Mouse (Mus musculus) stomach, embryonic 16.5 days (tissue): ENCODE measurements around the gene Cfd. TPM values are rescaled to one million over a fixed set of nuclear protein-coding genes. Genes with fewer than 3 reads are reported as not detected.

Source experiments
- ATAC-seq: fragments of 200-750 bp; cut with Nextera tagmentation; 2 replicates; pipeline ENCODE4 v1.8.0; 2017; ENCODE audit warnings: moderate number of reproducible peaks, moderate TSS enrichment; ENCODE audit not compliant: insufficient read depth, low FRiP score
- H3K27ac ChIP-seq: fragments of 300-500 bp; sonication (generic); 2 replicates; pipeline ENCODE4 v1.5.1; 2014; ENCODE audit warnings: low read length
- H3K27me3 ChIP-seq: fragments of 300-500 bp; sonication (generic); 2 replicates; pipeline ENCODE4 v1.6.1; 2014; ENCODE audit warnings: low read length, control low read depth, mixed read lengths; ENCODE audit not compliant: control insufficient read depth, insufficient read depth
- H3K36me3 ChIP-seq: fragments of 300-500 bp; sonication (generic); 2 replicates; pipeline ENCODE4 v1.6.1; 2014; ENCODE audit warnings: low read length; ENCODE audit not compliant: control insufficient read depth, insufficient read depth
- H3K4me1 ChIP-seq: fragments of 300-500 bp; sonication (generic); 2 replicates; pipeline ENCODE4 v1.6.1; 2014; ENCODE audit warnings: low read length, control low read depth, mixed read lengths; ENCODE audit not compliant: control insufficient read depth, insufficient read depth
- H3K4me2 ChIP-seq: fragments of 300-500 bp; sonication (generic); 2 replicates; pipeline ENCODE4 v1.6.1; 2014; ENCODE audit warnings: low read depth, low read length, mixed read lengths
- H3K4me3 ChIP-seq: fragments of 300-500 bp; sonication (generic); replicated peaks from 2 replicates; pipeline ENCODE4 v1.5.1; 2014; ENCODE audit warnings: mild to moderate bottlenecking, low read length
- H3K9ac ChIP-seq: fragments of 300-500 bp; sonication (generic); 2 replicates; pipeline ENCODE4 v1.6.1; 2014; ENCODE audit warnings: low read length
- H3K9me3 ChIP-seq: fragments of 300-500 bp; sonication (generic); replicated peaks from 2 replicates; pipeline ENCODE4 v1.6.1; 2016; ENCODE audit warnings: low read length, control low read depth; ENCODE audit not compliant: control insufficient read depth
- WGBS: fragments of 180-500 bp; shearing (Covaris S2); extraction: QIAGEN DNeasy Blood & Tissue Kit; methylation state at CpG from one replicate; pipeline ENCODE4 v1.1.7; 2014; 5-methylcytosine and 5-hydroxymethylcytosine counted together
- polyA plus RNA-seq: library from polyadenylated mRNA; unstranded; fragments of >200 nt; fragmentation: Nextera tagmentation; extraction: Ambion mirVana; gene quantifications from 2 replicates; pipeline ENCODE4 v1.2.1, GENCODE M21; 2015

The Cfd gene
- polyA plus RNA-seq, 1 experiment from 2014 or later: not detected

DNA sequence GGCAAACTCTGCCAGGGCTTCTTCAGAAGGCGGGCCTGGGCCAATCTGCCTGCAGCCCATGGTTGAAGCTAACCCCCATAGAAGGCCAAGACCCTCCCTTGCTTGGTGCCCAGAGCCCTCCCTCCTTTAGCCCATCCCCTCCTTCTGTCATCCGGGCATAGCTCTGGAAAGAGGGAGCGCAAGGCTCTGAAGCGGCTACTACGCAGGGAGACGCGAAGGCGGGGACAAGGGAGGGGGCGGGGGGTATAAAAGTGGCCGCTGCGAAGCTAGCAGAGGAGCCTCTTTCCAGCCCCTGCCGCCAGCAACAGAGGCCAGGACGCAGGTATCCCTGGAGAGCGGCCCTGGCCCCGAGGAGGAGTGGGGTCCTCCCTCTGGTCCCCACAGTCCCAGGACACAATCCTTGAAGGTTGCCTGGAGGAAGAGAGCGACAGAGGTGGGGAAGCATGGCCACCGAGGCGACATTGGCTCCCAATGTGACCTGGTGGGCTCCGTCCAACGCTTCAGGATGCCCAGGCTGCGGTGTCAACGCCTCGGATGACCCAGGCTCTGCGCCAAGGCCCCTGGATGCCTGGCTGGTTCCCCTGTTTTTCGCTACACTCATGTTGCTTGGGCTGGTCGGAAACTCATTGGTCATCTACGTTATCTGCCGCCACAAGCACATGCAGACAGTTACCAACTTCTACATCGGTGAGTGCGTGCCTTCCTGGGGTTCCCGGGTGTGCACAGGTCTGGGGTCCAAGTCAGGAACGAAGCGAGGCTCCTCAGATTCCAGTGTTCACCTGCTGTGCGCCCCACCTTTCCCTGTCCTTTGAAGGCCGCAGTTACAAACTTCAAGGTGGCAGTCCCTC, 27.8 kb downstream of the Cfd start:
- Histone ChIP-seq H3K4me2 (no peak overlapping the region; the same call in 1 of the 2 replicates), H3K4me3 (peak overlapping the region; percentile 5; the same call in 1 of the 2 replicates), H3K9me3 (no peaks in the 10 kb centered on the region), H3K36me3 (no peaks in the 10 kb centered on the region), H3K27ac (no peak overlapping the region), H3K9ac (peak overlapping the region; percentile 8), H3K4me1 (peaks cover 48% of the 10 kb centered on the region), H3K27me3 (peaks cover 51% of the 10 kb centered on the region)
- ATAC-seq: no peak
- WGBS: 11% methylated on average over 35 of the region's 35 CpGs

DNA sequence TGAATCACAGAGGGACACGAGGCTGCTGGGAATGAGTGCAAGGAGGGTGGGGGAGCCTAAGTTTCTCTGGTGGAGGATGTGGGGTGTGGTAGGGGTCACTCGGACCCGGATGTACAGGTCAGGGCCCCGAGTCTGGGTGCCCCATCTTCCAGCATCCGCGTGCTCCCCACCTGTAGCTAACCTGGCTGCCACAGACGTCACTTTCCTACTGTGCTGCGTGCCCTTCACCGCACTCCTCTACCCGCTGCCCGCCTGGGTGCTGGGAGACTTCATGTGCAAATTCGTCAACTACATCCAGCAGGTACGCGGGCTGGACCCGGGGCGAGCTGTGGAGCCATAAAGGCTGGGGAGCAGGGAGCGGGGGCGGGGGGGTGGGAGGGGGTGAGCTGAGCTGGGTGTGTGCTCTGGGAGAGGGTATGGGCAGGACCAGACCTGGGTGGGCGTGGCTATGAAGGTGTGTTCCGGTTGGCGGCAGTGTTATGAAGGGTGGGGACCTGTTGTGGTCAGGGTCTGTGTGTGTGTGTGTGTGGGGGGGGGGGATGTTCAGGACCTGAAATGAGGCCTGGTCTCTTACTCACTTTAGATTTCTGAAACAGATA, 28.7 kb downstream of the Cfd start:
- H3K4me1 ChIP-seq: peaks cover 42% of the 10 kb centered on the region
- ATAC-seq: no peak

DNA sequence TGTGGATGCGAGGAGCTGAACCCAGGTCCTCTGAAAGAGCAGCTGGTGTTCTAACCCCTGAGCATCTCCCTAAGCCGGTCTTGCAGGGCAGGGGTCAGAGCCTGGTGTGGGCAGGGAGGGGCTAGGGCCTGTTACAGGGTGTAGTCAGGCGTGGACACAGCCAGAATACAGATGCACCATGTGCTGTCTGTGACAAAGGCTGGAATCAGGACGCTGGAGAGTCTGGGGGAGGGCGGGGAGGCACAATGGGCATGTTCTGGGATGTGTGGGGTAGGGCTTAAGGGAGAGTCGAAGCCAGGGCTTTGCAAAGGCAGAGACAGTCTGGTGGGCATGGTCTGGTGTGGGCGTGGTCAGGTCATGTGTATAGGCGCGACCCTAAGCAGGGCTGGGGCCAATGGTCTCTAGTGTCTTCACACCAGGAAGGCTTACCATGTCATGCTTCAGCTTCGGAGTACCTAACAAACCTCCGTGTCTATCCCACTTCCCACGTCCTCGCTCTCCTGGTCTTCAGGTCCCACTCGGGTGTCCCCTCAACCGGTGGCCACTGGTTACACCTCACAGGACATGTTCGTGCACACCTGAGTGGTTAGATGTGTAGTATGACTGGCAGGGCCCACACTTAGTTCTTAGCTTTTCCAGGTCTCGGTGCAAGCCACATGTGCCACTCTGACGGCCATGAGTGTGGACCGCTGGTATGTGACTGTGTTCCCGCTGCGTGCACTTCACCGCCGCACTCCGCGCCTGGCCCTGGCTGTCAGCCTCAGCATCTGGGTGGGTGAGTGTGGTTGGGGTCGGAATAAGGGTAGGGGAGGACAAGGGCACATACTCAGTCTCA, 29.6 kb downstream of the Cfd start:
- H3K36me3 ChIP-seq: no peaks in the 10 kb centered on the region
- no peak overlapping the region; the same call in 1 of the 2 replicates for H3K4me3 ChIP-seq
- H3K27ac ChIP-seq: no peak overlapping the region
- no peak for ATAC-seq
- no peak overlapping the region for H3K9ac ChIP-seq
- peaks cover 34% of the 10 kb centered on the region for H3K4me1 ChIP-seq
- WGBS: 25% methylated on average over 26 of the region's 26 CpGs
- H3K27me3 ChIP-seq: peaks cover 51% of the 10 kb centered on the region
- no peaks in the 10 kb centered on the region for H3K9me3 ChIP-seq
- H3K4me2 ChIP-seq: no peak overlapping the region

More for the DNA sequence above, 28.7 kb downstream of the Cfd start:
- Histone ChIP-seq H3K9me3 (no peaks in the 10 kb centered on the region), H3K27ac (no peak overlapping the region), H3K27me3 (peaks cover 51% of the 10 kb centered on the region), H3K9ac (peak overlapping the region; percentile 8; the same call in 1 of the 2 replicates), H3K36me3 (no peaks in the 10 kb centered on the region), H3K4me2 (peak overlapping the region; percentile 38), H3K4me3 (peak overlapping the region; percentile 22)
- 11% methylated on average over 21 of the region's 21 CpGs for WGBS

DNA sequence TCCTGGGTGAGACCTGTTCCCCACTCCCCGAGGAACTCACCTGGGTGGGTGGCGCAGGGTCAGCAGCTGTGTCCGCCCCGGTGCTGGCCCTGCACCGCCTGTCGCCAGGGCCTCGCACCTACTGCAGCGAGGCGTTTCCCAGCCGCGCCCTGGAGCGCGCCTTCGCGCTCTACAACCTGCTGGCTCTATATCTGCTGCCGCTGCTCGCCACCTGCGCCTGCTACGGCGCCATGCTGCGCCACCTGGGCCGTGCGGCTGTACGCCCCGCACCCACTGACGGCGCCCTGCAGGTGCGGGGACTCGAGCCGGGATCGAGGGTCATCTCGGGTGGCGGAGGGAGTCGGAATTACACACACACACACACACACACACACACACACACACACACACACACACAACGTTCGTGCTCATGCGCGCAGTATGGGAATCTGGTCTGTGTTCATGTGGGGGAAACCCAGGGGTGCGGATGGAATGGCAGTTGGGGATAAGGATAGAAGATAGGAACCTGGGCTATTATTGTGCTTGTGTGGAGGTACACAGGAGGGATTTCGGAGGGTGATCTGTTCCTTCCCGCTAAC, 30.4 kb downstream of the Cfd start, which contains the start of gene R3hdm4:
R3hdm4 (minus strand) TSS at position 251 of the 578 bp plus-strand sequence.
- H3K9ac ChIP-seq: peak within 1 kb of the TSS; percentile 46; the same call in 1 of the 2 replicates
- no peaks in the 10 kb centered on the region for H3K36me3 ChIP-seq
- H3K4me1 ChIP-seq: peaks cover 33% of the 10 kb centered on the region
- H3K4me2 ChIP-seq: peak within 1 kb of the TSS; percentile 50
- WGBS: 4% methylated on average over 41 of the region's 41 CpGs
- ATAC-seq: no peak
- H3K27me3 ChIP-seq: peaks cover 51% of the 10 kb centered on the region
- no peak within 1 kb of the TSS for H3K27ac ChIP-seq
- H3K9me3 ChIP-seq: no peaks in the 10 kb centered on the region
- peak within 1 kb of the TSS; percentile 28 for H3K4me3 ChIP-seq

DNA sequence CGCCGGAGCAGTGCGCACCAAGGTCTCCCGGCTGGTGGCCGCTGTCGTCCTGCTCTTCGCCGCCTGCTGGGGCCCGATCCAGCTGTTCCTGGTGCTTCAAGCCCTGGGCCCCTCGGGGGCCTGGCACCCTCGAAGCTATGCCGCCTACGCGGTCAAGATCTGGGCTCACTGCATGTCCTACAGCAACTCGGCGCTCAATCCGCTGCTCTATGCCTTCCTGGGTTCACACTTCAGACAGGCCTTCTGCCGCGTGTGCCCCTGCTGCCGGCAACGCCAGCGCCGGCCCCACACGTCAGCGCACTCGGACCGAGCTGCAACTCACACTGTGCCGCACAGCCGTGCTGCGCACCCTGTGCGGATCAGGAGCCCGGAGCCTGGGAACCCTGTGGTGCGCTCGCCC, 30.9 kb downstream of the Cfd start:
- H3K27me3 ChIP-seq: peaks cover 51% of the 10 kb centered on the region
- WGBS: 5% methylated on average over 34 of the region's 34 CpGs

DNA sequence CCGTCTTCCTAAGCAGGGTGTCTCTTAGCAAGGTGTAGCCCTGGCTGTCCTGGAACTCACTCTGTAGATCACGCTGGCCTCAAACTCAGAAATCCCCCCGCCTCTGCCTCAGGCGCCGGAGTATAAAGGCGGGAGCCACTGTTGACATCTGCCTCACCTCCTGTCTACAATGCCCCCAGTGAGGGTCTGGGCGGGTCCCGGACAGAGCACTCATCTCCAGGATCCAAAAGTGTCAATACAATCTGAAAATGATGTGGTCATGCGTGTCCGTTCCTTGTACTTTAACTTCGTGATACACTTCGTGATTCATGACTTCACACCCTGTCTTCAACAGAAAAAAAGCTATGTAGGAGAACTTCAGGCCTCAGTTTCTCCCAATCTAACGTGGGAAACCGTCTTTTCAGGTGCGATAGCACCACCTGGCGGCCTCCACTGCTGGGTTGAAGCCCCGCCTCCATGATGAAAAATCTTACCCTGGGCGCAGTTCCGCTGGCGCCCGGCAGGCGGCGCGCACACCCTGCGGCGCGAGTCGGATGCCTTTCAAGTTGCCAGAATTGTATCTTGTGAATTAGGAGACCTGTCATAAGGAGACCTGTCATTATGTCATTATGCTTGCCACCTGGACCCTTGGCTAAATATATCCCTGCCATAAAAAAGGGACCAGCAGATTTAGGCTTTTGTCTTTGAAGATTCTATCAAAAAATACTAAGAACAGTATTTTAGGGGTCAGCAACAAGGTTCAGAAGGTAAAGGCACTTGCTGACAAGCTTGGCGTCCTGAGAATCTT, 34.5 kb downstream of the Cfd start:
- Histone ChIP-seq H3K36me3 (no peaks in the 10 kb centered on the region), H3K27me3 (peaks cover 26% of the 10 kb centered on the region), H3K4me3 (no peak overlapping the region), H3K9me3 (no peaks in the 10 kb centered on the region), H3K9ac (no peak overlapping the region), H3K4me1 (peaks cover 26% of the 10 kb centered on the region), H3K4me2 (peak overlapping the region; percentile 92), H3K27ac (peak overlapping the region; percentile 95)
- 10% methylated on average over 29 of the region's 29 CpGs for WGBS
- ATAC-seq: 0 out of 2 replicates have a peak, but pooled peaks have one; percentile 1

More for the DNA sequence above, 30.9 kb downstream of the Cfd start:
- H3K4me3 ChIP-seq: peak overlapping the region; percentile 28
- no peak overlapping the region for H3K27ac ChIP-seq
- H3K9me3 ChIP-seq: no peaks in the 10 kb centered on the region
- H3K4me1 ChIP-seq: peaks cover 32% of the 10 kb centered on the region
- no peaks in the 10 kb centered on the region for H3K36me3 ChIP-seq
- ATAC-seq: no peak
- H3K9ac ChIP-seq: peak overlapping the region; percentile 46; the same call in 1 of the 2 replicates
- peak overlapping the region; percentile 50 for H3K4me2 ChIP-seq

DNA sequence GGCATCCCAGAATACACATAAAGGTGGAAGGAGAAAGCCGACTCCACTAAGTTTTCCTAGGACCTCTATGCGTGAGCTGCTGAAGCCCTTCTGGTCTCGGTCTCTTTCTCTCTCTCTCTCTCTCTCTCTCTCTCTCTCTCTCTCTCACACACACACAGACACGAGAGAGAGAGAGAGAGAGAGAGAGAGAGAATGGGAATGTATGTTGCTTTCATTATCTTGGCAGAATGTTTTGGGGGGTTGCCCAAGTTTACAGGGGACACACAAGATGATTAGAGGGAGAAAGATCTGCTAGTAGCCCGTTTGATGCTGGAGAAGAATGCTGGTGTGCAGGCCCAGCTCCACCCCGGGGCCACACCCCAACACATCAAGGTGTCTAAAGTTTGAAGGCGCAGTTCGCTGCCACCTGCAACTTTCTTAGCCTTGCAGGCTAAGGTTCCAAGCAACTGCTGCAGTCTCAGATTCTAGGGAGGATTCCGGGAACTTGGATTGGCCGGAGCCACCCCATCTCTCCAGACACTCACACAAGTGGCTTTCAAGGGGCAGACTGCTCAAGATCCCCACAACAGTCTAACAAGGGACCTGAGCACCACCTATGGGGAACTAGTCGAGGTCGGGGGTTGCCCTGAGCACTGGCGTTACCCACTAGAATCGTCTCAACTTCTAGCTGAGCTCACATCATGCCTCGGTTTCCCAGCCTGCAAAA, 35.3 kb downstream of the Cfd start:
- Histone ChIP-seq H3K36me3 (no peaks in the 10 kb centered on the region), H3K4me1 (peaks cover 26% of the 10 kb centered on the region), H3K9ac (peak overlapping the region; percentile 89), H3K27me3 (peaks cover 19% of the 10 kb centered on the region), H3K4me3 (peak overlapping the region; percentile 85), H3K4me2 (peak overlapping the region; percentile 92), H3K27ac (peak overlapping the region; percentile 95), H3K9me3 (no peaks in the 10 kb centered on the region)
- no peak for ATAC-seq
- 5% methylated on average over 15 of the region's 15 CpGs for WGBS
